Mouse (Mus musculus): Measurements from ENCODE around the gene 1700014D04Rik. TPM values are rescaled to one million over a fixed set of nuclear protein-coding genes. Genes with fewer than 3 reads are reported as not detected.
A peak's percentile ranks its signal among the peaks of the same experiment; 100 is the strongest.
"Not testable (repeated sequence)": the region's sequence is repeated elsewhere in the genome, so short reads cannot be mapped to it uniquely, and the experiment has no call there.

The 1700014D04Rik gene
- polyA plus RNA-seq, 1 experiment from 2014 or later = 0.11 TPM

- no peak for DNase-seq (ENCODE audit: low spot score)
- 42% methylated on average over 7 of the region's 7 CpGs for WGBS
- H3K36me3 ChIP-seq (replicated peaks) = no peaks in the 10 kb centered on the region
- H3K4me1 ChIP-seq = peaks cover 11% of the 10 kb centered on the region
- no peak within 1 kb of the TSS for H3K27ac ChIP-seq (replicated peaks)
- no peak within 1 kb of the TSS for H3K4me3 ChIP-seq
- no peaks in the 10 kb centered on the region for H3K9me3 ChIP-seq
- peaks cover 16% of the 10 kb centered on the region for H3K27me3 ChIP-seq (replicated peaks; ENCODE audit: low read depth, poor library complexity, severe bottlenecking)
These were observed 14.9 kb downstream of the 1700014D04Rik start, which contains the start of gene Spata31d1d for GRCm38 (mm10) chr13:59731652-59732051. Gene Spata31d1d (minus strand): TSS chr13:59731752.

GRCm38 (mm10) chr13:59728378-59729093 is 18.0 kb downstream of the 1700014D04Rik start:
- no peaks in the 10 kb centered on the region for H3K9me3 ChIP-seq
- H3K4me1 ChIP-seq = peaks cover 16% of the 10 kb centered on the region
- peaks cover 25% of the 10 kb centered on the region for H3K27me3 ChIP-seq (replicated peaks; ENCODE audit: low read depth, poor library complexity, severe bottlenecking)
- no peak overlapping the region for H3K4me3 ChIP-seq
- no peaks in the 10 kb centered on the region for H3K36me3 ChIP-seq (replicated peaks)
- peak; percentile 84 for DNase-seq (ENCODE audit: low spot score)
- 34% methylated on average over 7 of the region's 7 CpGs for WGBS
- H3K27ac ChIP-seq (replicated peaks) = no peak overlapping the region

GRCm38 (mm10) chr13:59726139-59726867 is 20.2 kb downstream of the 1700014D04Rik start:
- 37% methylated on average over 29 of the region's 29 CpGs for WGBS
- DNase-seq (ENCODE audit: low spot score) = peak; percentile 12
- peaks cover 25% of the 10 kb centered on the region for H3K27me3 ChIP-seq (replicated peaks; ENCODE audit: low read depth, poor library complexity, severe bottlenecking)
- H3K4me3 ChIP-seq = peak overlapping the region; percentile 41
- H3K9me3 ChIP-seq = no peaks in the 10 kb centered on the region
- no peak overlapping the region for H3K27ac ChIP-seq (replicated peaks)
- H3K36me3 ChIP-seq (replicated peaks) = no peaks in the 10 kb centered on the region
- H3K4me1 ChIP-seq = peaks cover 16% of the 10 kb centered on the region

DNA sequence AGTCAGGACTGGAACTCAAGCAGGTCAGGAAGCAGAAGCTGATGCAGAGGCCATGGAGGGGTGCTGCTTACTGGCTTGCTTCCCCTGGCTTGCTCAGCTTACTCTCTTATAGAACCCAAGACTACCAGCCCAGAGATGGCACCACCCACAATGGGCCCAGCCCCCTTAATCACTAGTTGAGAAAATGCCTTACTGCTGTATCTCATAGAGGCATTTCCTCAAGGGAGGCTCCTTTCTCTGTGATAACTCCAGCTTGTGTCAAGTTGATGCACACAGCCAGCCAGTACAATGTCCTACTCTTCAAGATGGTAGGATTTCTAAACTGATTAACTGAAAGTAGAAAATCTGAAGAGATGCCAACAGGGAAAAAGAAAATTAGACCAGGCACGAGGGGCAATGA is 24.5 kb downstream of the 1700014D04Rik start:
- not testable (repeated sequence) for H3K36me3 ChIP-seq (replicated peaks); H3K9me3 ChIP-seq; H3K27ac ChIP-seq (replicated peaks); DNase-seq (ENCODE audit: low spot score); H3K4me3 ChIP-seq
- WGBS = 79% methylated on average over 1 of the region's 1 CpGs
- H3K4me1 ChIP-seq = peaks cover 21% of the 10 kb centered on the region
- H3K27me3 ChIP-seq (replicated peaks; ENCODE audit: low read depth, poor library complexity, severe bottlenecking) = peaks cover 14% of the 10 kb centered on the region

DNA sequence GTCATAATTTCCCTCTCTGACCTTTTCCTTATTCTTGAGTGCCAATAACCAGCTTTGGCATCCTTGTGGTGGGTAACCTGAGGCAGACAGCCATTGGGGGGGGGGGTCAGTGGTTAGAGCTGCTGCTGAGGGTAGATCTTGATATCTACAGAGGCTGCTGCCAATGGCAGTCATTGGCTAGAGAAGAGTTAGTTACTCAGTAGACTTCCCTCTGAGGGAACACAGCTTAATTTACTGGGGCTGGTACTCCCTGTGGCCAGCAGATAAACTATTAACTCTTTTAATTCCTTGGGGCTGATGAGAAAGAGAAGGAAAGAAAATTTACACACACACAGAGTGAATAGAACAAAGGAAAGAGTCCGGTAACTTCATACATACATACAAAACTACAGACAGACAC is 27.1 kb downstream of the 1700014D04Rik start:
- no peak overlapping the region for H3K27ac ChIP-seq (replicated peaks)
- no peaks in the 10 kb centered on the region; the same call in 1 of the 2 replicates for H3K27me3 ChIP-seq (replicated peaks; ENCODE audit: low read depth, poor library complexity, severe bottlenecking)
- H3K9me3 ChIP-seq = no peaks in the 10 kb centered on the region
- no peak overlapping the region for H3K4me3 ChIP-seq
- 89% methylated on average over 1 of the region's 1 CpGs for WGBS
- DNase-seq (ENCODE audit: low spot score) = no peak
- peaks cover 11% of the 10 kb centered on the region for H3K4me1 ChIP-seq
- no peaks in the 10 kb centered on the region for H3K36me3 ChIP-seq (replicated peaks)

DNA sequence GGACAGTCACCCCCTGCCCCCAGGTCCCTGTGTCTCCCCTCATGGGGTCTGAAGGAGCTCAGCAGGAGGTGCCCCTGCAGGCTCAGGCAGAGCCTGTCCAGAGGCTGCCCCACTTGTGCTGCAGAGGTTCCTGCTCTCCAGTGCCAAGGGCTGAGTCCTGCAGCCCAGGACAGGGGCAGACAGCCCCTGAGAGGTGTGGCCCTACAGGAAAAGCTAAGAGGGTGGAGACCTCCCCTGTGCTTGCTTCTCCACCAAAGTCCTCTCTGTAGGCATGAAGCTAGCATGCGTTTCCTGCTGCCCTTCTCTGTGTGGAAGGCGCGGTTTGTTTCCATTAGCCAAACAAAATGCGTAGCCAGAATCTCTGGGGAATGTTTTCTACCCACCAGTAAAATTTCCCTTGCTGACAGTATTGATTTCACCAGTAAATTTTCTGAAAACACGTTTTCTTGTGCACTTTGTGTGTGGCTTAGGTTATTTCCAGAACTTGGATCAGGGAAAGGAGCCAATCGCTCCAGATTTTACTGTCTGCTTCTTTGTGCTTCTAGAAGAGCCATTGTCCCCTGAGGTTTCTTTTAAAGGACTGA is 27.6 kb downstream of the 1700014D04Rik start:
- DNase-seq (ENCODE audit: low spot score); H3K4me1 ChIP-seq; H3K36me3 ChIP-seq (replicated peaks); H3K4me3 ChIP-seq; H3K27me3 ChIP-seq (replicated peaks; ENCODE audit: low read depth, poor library complexity, severe bottlenecking); H3K9me3 ChIP-seq; H3K27ac ChIP-seq (replicated peaks): not testable (repeated sequence)
- WGBS = 39% methylated on average over 6 of the region's 6 CpGs

GRCm38 (mm10) chr13:59713710-59714109 is 32.8 kb downstream of the 1700014D04Rik start:
- no peak overlapping the region for H3K4me3 ChIP-seq
- no peaks in the 10 kb centered on the region for H3K36me3 ChIP-seq (replicated peaks)
- no peaks in the 10 kb centered on the region for H3K9me3 ChIP-seq
- DNase-seq (ENCODE audit: low spot score) = no peak
- H3K27me3 ChIP-seq (replicated peaks; ENCODE audit: low read depth, poor library complexity, severe bottlenecking) = no peaks in the 10 kb centered on the region; the same call in 1 of the 2 replicates
- no peak overlapping the region for H3K27ac ChIP-seq (replicated peaks)
- no peaks in the 10 kb centered on the region for H3K4me1 ChIP-seq
- WGBS = 44% methylated on average over 3 of the region's 3 CpGs

- H3K4me3 ChIP-seq; DNase-seq (ENCODE audit: low spot score); H3K9me3 ChIP-seq; H3K4me1 ChIP-seq; H3K27ac ChIP-seq (replicated peaks); H3K36me3 ChIP-seq (replicated peaks); H3K27me3 ChIP-seq (replicated peaks; ENCODE audit: low read depth, poor library complexity, severe bottlenecking): not testable (repeated sequence)
- WGBS = 67% methylated on average over 3 of the region's 3 CpGs
These were observed 34.6 kb downstream of the 1700014D04Rik start, which contains the start of gene Spata31d1b for GRCm38 (mm10) chr13:59711984-59712383. Gene Spata31d1b (plus strand): TSS chr13:59712284.

- H3K36me3 ChIP-seq (replicated peaks) = no peaks in the 10 kb centered on the region
- H3K27me3 ChIP-seq (replicated peaks; ENCODE audit: low read depth, poor library complexity, severe bottlenecking) = no peaks in the 10 kb centered on the region; the same call in 1 of the 2 replicates
- no peaks in the 10 kb centered on the region for H3K9me3 ChIP-seq
- no peak within 1 kb of the TSS for H3K27ac ChIP-seq (replicated peaks)
- WGBS = 89% methylated on average over 15 of the region's 15 CpGs
- H3K4me1 ChIP-seq = 0 out of 2 replicates have a peak, but pooled peaks cover 5% of the 10 kb centered on the region
- no peak within 1 kb of the TSS for H3K4me3 ChIP-seq
- no peak for DNase-seq (ENCODE audit: low spot score)
These were observed 36.3 kb downstream of the 1700014D04Rik start, which contains the start of gene Spata31d1a for GRCm38 (mm10) chr13:59710230-59710629. Gene Spata31d1a (minus strand): TSS chr13:59710330.

GRCm38 (mm10) chr13:59704562-59704961 is 42.0 kb downstream of the 1700014D04Rik start:
- H3K27ac ChIP-seq (replicated peaks) = no peak overlapping the region; the same call in 1 of the 2 replicates
- peak; percentile 36 for DNase-seq (ENCODE audit: low spot score)
- WGBS = 57% methylated on average over 12 of the region's 12 CpGs
- H3K36me3 ChIP-seq (replicated peaks) = no peaks in the 10 kb centered on the region
- H3K4me3 ChIP-seq = no peak overlapping the region
- H3K4me1 ChIP-seq = peaks cover 24% of the 10 kb centered on the region
- no peaks in the 10 kb centered on the region for H3K27me3 ChIP-seq (replicated peaks; ENCODE audit: low read depth, poor library complexity, severe bottlenecking)
- no peaks in the 10 kb centered on the region for H3K9me3 ChIP-seq

DNA sequence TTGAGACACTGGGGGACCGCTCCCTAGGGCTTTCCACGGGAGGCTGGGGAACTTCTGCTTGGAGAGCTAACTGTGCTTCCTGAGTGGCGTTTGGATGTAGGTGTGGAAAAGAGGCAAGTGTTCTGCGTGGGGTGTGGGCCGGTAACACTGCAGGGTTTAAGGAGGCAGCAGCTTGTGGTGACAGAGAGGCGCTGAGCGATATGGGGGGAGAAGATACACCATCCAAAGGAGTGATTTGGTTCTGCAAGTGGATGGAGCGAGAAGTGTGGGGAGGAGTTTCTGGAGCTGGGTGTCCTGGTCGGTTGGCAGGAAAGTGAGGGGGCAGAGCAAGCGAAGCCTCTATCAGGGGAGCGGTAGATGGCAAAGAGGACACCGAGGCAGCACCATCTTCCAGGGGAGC is 43.0 kb downstream of the 1700014D04Rik start:
- H3K36me3 ChIP-seq (replicated peaks) = no peaks in the 10 kb centered on the region
- H3K4me3 ChIP-seq = no peak overlapping the region
- no peak overlapping the region for H3K27ac ChIP-seq (replicated peaks)
- 86% methylated on average over 12 of the region's 12 CpGs for WGBS
- H3K27me3 ChIP-seq (replicated peaks; ENCODE audit: low read depth, poor library complexity, severe bottlenecking) = no peaks in the 10 kb centered on the region
- no peak for DNase-seq (ENCODE audit: low spot score)
- peaks cover 23% of the 10 kb centered on the region for H3K4me1 ChIP-seq
- no peaks in the 10 kb centered on the region for H3K9me3 ChIP-seq

GRCm38 (mm10) chr13:59700137-59700536 is 46.4 kb downstream of the 1700014D04Rik start:
- 55% methylated on average over 1 of the region's 1 CpGs for WGBS
- H3K27ac ChIP-seq (replicated peaks); H3K27me3 ChIP-seq (replicated peaks; ENCODE audit: low read depth, poor library complexity, severe bottlenecking); H3K9me3 ChIP-seq; H3K36me3 ChIP-seq (replicated peaks); DNase-seq (ENCODE audit: low spot score); H3K4me3 ChIP-seq: not testable (repeated sequence)
- H3K4me1 ChIP-seq = peaks cover 19% of the 10 kb centered on the region

All from embryonic facial prominence, embryonic 10.5 days (tissue).